Mouse (Mus musculus): Measurements from ENCODE around the gene Mrc2. TPM values are rescaled to one million over a fixed set of nuclear protein-coding genes. Genes with fewer than 3 reads are reported as not detected.

The Mrc2 gene
- total and polyA plus RNA-seq, 3 experiments = under 0.01 to 0.10 (median 0.09) TPM

GRCm38 (mm10) chr11:105313633-105314014 is 21.2 kb downstream of the Mrc2 start:
- Histone ChIP-seq H3K4me2 (ENCODE audit: insufficient read depth, low read depth, poor library complexity, severe bottlenecking) (no peak overlapping the region), H3K9ac (ENCODE audit: insufficient read depth, low read depth) (no peak overlapping the region), H3K4me3 (replicated peaks in 1 of 3; ENCODE audit: low read depth in 2 of 3, low read length in 2 of 3, poor library complexity in 1 of 3) (no peak overlapping the region), H3K27me3 (replicated peaks) (no peaks in the 10 kb centered on the region), H3K27ac (ENCODE audit: insufficient read depth, low read depth) (no peak overlapping the region), H3K36me3 (replicated peaks in 1 of 2; ENCODE audit: control insufficient read depth in 1 of 2, insufficient read depth in 1 of 2, low read length in 1 of 2) (no peaks in the 10 kb centered on the region), H3K79me2 (replicated peaks; ENCODE audit: control insufficient read depth, extremely low read depth, insufficient read depth, poor library complexity, severe bottlenecking) (no peaks in the 10 kb centered on the region), H3K9me3 (replicated peaks; ENCODE audit: low read length) (no peaks in the 10 kb centered on the region), H3K4me1 (ENCODE audit: control insufficient read depth in 1 of 2, insufficient read depth in 2 of 2) (peaks cover 0 to 3% of the 10 kb centered on the region in 2 experiments; a peak in 1 of 4 replicates)
- dilution Hi-C loops (cut with MboI; ENCODE audit: extremely low pct_ligation_motif_present, extremely low pct_unique_long_range_greater_than_20kb, low sequenced_read_pairs) (no loop called here), in situ Hi-C loops (cut with MboI; ENCODE audit: low pct_ligation_motif_present, low pct_unique_long_range_greater_than_20kb, low sequenced_read_pairs) (no loop called here)
- no peak for DNase-seq (ENCODE audit: extremely low read depth)
- TF ChIP-seq MAX (IDR thresholded peaks at IDR 0.05; ENCODE audit: low read length) = no peak
- no peak for TF ChIP-seq MXI1 (IDR thresholded peaks at IDR 0.05; ENCODE audit: low read depth, low read length)
- no peak for TF ChIP-seq JUN (IDR thresholded peaks at IDR 0.05; ENCODE audit: insufficient read depth, low read depth, low read length)
- TF ChIP-seq USF1 (IDR thresholded peaks at IDR 0.05; ENCODE audit: low read depth, low read length) = no peak
- no peak for TF ChIP-seq NELFE (IDR thresholded peaks at IDR 0.05; ENCODE audit: low read depth, low read length)
- no peak for TF ChIP-seq BHLHE40 (IDR thresholded peaks at IDR 0.05; ENCODE audit: low read depth, low read length)
- no peak for TF ChIP-seq HCFC1 (IDR thresholded peaks at IDR 0.05; ENCODE audit: low read depth, low read length)
- no peak for TF ChIP-seq UBTF (IDR thresholded peaks at IDR 0.05; ENCODE audit: low read depth, low read length)

- Histone ChIP-seq H3K9me3 (replicated peaks; ENCODE audit: low read length) (no peaks in the 10 kb centered on the region), H3K4me3 (replicated peaks in 1 of 3; ENCODE audit: low read depth in 2 of 3, low read length in 2 of 3, poor library complexity in 1 of 3) (no peak overlapping the region), H3K27me3 (replicated peaks) (no peaks in the 10 kb centered on the region), H3K4me2 (ENCODE audit: insufficient read depth, low read depth, poor library complexity, severe bottlenecking) (no peak overlapping the region), H3K9ac (ENCODE audit: insufficient read depth, low read depth) (no peak overlapping the region), H3K36me3 (replicated peaks in 1 of 2; ENCODE audit: control insufficient read depth in 1 of 2, insufficient read depth in 1 of 2, low read length in 1 of 2) (no peaks in the 10 kb centered on the region), H3K27ac (ENCODE audit: insufficient read depth, low read depth) (no peak overlapping the region), H3K4me1 (ENCODE audit: control insufficient read depth in 1 of 2, insufficient read depth in 2 of 2) (peaks cover 0 to 3% of the 10 kb centered on the region in 2 experiments; a peak in 1 of 4 replicates), H3K79me2 (replicated peaks; ENCODE audit: control insufficient read depth, extremely low read depth, insufficient read depth, poor library complexity, severe bottlenecking) (no peaks in the 10 kb centered on the region)
- dilution Hi-C loops (cut with MboI; ENCODE audit: extremely low pct_ligation_motif_present, extremely low pct_unique_long_range_greater_than_20kb, low sequenced_read_pairs) (no loop called here), in situ Hi-C loops (cut with MboI; ENCODE audit: low pct_ligation_motif_present, low pct_unique_long_range_greater_than_20kb, low sequenced_read_pairs) (no loop called here)
- DNase-seq (ENCODE audit: extremely low read depth) = no peak
- TF ChIP-seq MXI1 (IDR thresholded peaks at IDR 0.05; ENCODE audit: low read depth, low read length) (no peak), CHD1 (IDR thresholded peaks at IDR 0.05; ENCODE audit: low read depth, low read length) (no peak)
Measured at GRCm38 (mm10) chr11:105315296-105315695, 22.9 kb downstream of the Mrc2 start.

- H3K36me3 ChIP-seq (replicated peaks in 1 of 2; ENCODE audit: control insufficient read depth in 1 of 2, insufficient read depth in 1 of 2, low read length in 1 of 2) = no peaks in the 10 kb centered on the region
- peaks cover 3 to 6% of the 10 kb centered on the region in 2 experiments; a peak in 2 of 4 replicates for H3K4me1 ChIP-seq (ENCODE audit: control insufficient read depth in 1 of 2, insufficient read depth in 2 of 2)
- no peaks in the 10 kb centered on the region for H3K9me3 ChIP-seq (replicated peaks; ENCODE audit: low read length)
- in situ Hi-C loops (cut with MboI; ENCODE audit: low pct_ligation_motif_present, low pct_unique_long_range_greater_than_20kb, low sequenced_read_pairs) (no loop called here), dilution Hi-C loops (cut with MboI; ENCODE audit: extremely low pct_ligation_motif_present, extremely low pct_unique_long_range_greater_than_20kb, low sequenced_read_pairs) (no loop called here)
- DNase-seq (ENCODE audit: extremely low read depth) = no peak
- H3K4me2 ChIP-seq (ENCODE audit: insufficient read depth, low read depth, poor library complexity, severe bottlenecking) = no peak overlapping the region
- no peak overlapping the region for H3K9ac ChIP-seq (ENCODE audit: insufficient read depth, low read depth)
- H3K27ac ChIP-seq (ENCODE audit: insufficient read depth, low read depth) = no peak overlapping the region
- no peaks in the 10 kb centered on the region for H3K79me2 ChIP-seq (replicated peaks; ENCODE audit: control insufficient read depth, extremely low read depth, insufficient read depth, poor library complexity, severe bottlenecking)
- no peaks in the 10 kb centered on the region for H3K27me3 ChIP-seq (replicated peaks)
- H3K4me3 ChIP-seq (replicated peaks in 1 of 3; ENCODE audit: low read depth in 2 of 3, low read length in 2 of 3, poor library complexity in 1 of 3) = no peak overlapping the region
- TF ChIP-seq KAT2A (IDR thresholded peaks at IDR 0.05; ENCODE audit: insufficient replicate concordance, low read length) = no peak
- TF ChIP-seq USF2 (conservative IDR thresholded peaks at IDR 0.05; ENCODE audit: low read depth, low read length) = no peak
- no peak for TF ChIP-seq EP300 (IDR thresholded peaks at IDR 0.05; ENCODE audit: low read length)
- no peak for TF ChIP-seq RCOR1 (conservative IDR thresholded peaks at IDR 0.05; ENCODE audit: low read depth, low read length)
- no peak for TF ChIP-seq ZMIZ1 (IDR thresholded peaks at IDR 0.05; ENCODE audit: low read depth, low read length)
- TF ChIP-seq JUND (conservative IDR thresholded peaks at IDR 0.05; ENCODE audit: low read depth, low read length) = no peak
- no peak for TF ChIP-seq IRF4 (IDR thresholded peaks at IDR 0.05; ENCODE audit: low read depth, low read length)
- no peak for TF ChIP-seq ZC3H11A (IDR thresholded peaks at IDR 0.05; ENCODE audit: low read depth, low read length)
- no peak for TF ChIP-seq POLR2A (IDR thresholded peaks at IDR 0.05; ENCODE audit: low read depth, low read length)
- no peak for TF ChIP-seq MAFK (IDR thresholded peaks at IDR 0.05; ENCODE audit: insufficient replicate concordance, low read length)
- no peak for TF ChIP-seq SIN3A (IDR thresholded peaks at IDR 0.05; ENCODE audit: low read length)
- no peak for TF ChIP-seq HCFC1 (IDR thresholded peaks at IDR 0.05; ENCODE audit: low read depth, low read length)
- no peak for TF ChIP-seq CTCF (conservative IDR thresholded peaks at IDR 0.05 in 1 of 2, IDR thresholded peaks at IDR 0.05 in 1 of 2; ENCODE audit: low read depth in 2 of 2, low read length in 2 of 2)
- TF ChIP-seq SMC3 (IDR thresholded peaks at IDR 0.05; ENCODE audit: low read depth, low read length) = no peak
Measured at GRCm38 (mm10) chr11:105316121-105316520, 23.7 kb downstream of the Mrc2 start.
